Mouse (Mus musculus): ENCODE measurements around the gene Maml2.

- TF ChIP-seq CTCF (IDR thresholded peaks at IDR 0.05; ENCODE audit: borderline replicate concordance, insufficient read depth, low read depth, low read length) (no peak), POLR2A (IDR thresholded peaks at IDR 0.05; ENCODE audit: borderline replicate concordance, insufficient read depth, low read length) (no peak)
These were observed 364.2 kb downstream of the Maml2 start for GRCm38 (mm10) chr9:13661768-13662623.
